Mouse (Mus musculus) CH12.LX (cell line): ENCODE measurements around the gene Ifna14.

Experiments used
- CTCF ChIP-seq, 2 experiments: IDR thresholded peaks in 1 of 2; conservative IDR thresholded peaks in 1 of 2; 2 replicates each; pipeline ENCODE4 v1.5.1; 2011 to 2012; ENCODE audit warnings: low read depth in 2 of 2, low read length in 2 of 2, improper control_type of control experiment in 1 of 2, inconsistent platforms in 1 of 2, mild to moderate bottlenecking in 1 of 2, moderate library complexity in 1 of 2
- HCFC1 ChIP-seq: IDR thresholded peaks from 2 replicates; pipeline ENCODE4 v1.6.1; 2012; ENCODE audit warnings: low read depth, mild to moderate bottlenecking, inconsistent platforms, low read length, improper control_type of control experiment
- JUND ChIP-seq: conservative IDR thresholded peaks from 2 replicates; pipeline ENCODE4 v1.6.1; 2011; ENCODE audit warnings: low read depth, low read length, improper control_type of control experiment
- MEF2A ChIP-seq: IDR thresholded peaks from 2 replicates; pipeline ENCODE4 v1.6.1; 2014; ENCODE audit warnings: low read depth, mild to moderate bottlenecking, inconsistent platforms, low read length, improper control_type of control experiment, borderline replicate concordance
- MYC ChIP-seq: IDR thresholded peaks from 2 replicates; pipeline ENCODE4 v1.6.1; 2011; ENCODE audit warnings: low read depth, mild to moderate bottlenecking, improper control_type of control experiment, low read length
- RCOR1 ChIP-seq: conservative IDR thresholded peaks from 2 replicates; pipeline ENCODE4 v1.6.1; 2012; ENCODE audit warnings: low read depth, mild to moderate bottlenecking, inconsistent platforms, low read length, improper control_type of control experiment
- SIN3A ChIP-seq: IDR thresholded peaks from 2 replicates; pipeline ENCODE4 v1.6.1; 2012; ENCODE audit warnings: low read length, improper control_type of control experiment, inconsistent platforms
- SMC3 ChIP-seq: IDR thresholded peaks from 2 replicates; pipeline ENCODE4 v1.6.1; 2011; ENCODE audit warnings: low read depth, low read length, improper control_type of control experiment
- UBTF ChIP-seq: IDR thresholded peaks from 2 replicates; pipeline ENCODE4 v1.6.1; 2012; ENCODE audit warnings: low read depth, mild to moderate bottlenecking, inconsistent platforms, low read length, improper control_type of control experiment, moderate library complexity

GRCm38 (mm10) chr4:88561791-88562190 lies 9.8 kb downstream of the Ifna14 start:
- TF ChIP-seq MEF2A: no peak
- no peak for TF ChIP-seq JUND
- no peak for TF ChIP-seq SMC3
- TF ChIP-seq SIN3A: no peak
- TF ChIP-seq UBTF: no peak
- TF ChIP-seq CTCF (conservative IDR thresholded peaks at IDR 0.05 in 1 of 2, IDR thresholded peaks at IDR 0.05 in 1 of 2; ENCODE audit: low read depth in 2 of 2, low read length in 2 of 2): no peak
- TF ChIP-seq RCOR1: no peak
- no peak for TF ChIP-seq MYC
- no peak for TF ChIP-seq HCFC1
